Mouse (Mus musculus): ENCODE results near the gene Samd4.

GRCm38 (mm10) chr14:47033423-47033822 lies 150.8 kb downstream of the Samd4 start:
- TF ChIP-seq GATA1 (IDR thresholded peaks at IDR 0.05; ENCODE audit: borderline replicate concordance, low read length), result no peak
- no peak for TF ChIP-seq FLI1 (IDR thresholded peaks at IDR 0.05; ENCODE audit: low read length)

Data from megakaryocyte, embryonic 14.5 days (primary cell).